Mouse (Mus musculus) hindbrain, embryonic 11.5 days (tissue): ENCODE measurements around the gene Lrpprc. TPM values are rescaled to one million over a fixed set of nuclear protein-coding genes. Genes with fewer than 3 reads are reported as not detected.

Source experiments
- ATAC-seq: fragments of 200-750 bp; cut with Nextera tagmentation; 2 replicates; pipeline ENCODE4 v1.8.0; 2017; ENCODE audit warnings: mild to moderate bottlenecking, moderate TSS enrichment, moderate library complexity; ENCODE audit not compliant: low FRiP score
- DNase-seq: peaks from one replicate; pipeline ENCODE4 v3.0.0-alpha.2; 2015; ENCODE audit warnings: low spot score
- H3K27ac ChIP-seq: fragments of 300-500 bp; sonication (generic); 2 replicates; pipeline ENCODE4 v1.5.1; 2014; ENCODE audit warnings: mild to moderate bottlenecking, low read depth, low read length
- H3K27me3 ChIP-seq: fragments of 300-500 bp; sonication (generic); 2 replicates; pipeline ENCODE4 v1.6.1; 2014; ENCODE audit warnings: mild to moderate bottlenecking, low read length, moderate library complexity, mixed read lengths; ENCODE audit not compliant: control insufficient read depth, insufficient read depth
- H3K36me3 ChIP-seq: fragments of 300-500 bp; sonication (generic); 2 replicates; pipeline ENCODE4 v1.6.1; 2014; ENCODE audit warnings: mild to moderate bottlenecking, low read length, moderate library complexity, mixed read lengths; ENCODE audit not compliant: control insufficient read depth, insufficient read depth
- H3K4me1 ChIP-seq: fragments of 300-500 bp; sonication (generic); replicated peaks from 2 replicates; pipeline ENCODE4 v1.6.1; 2014; ENCODE audit warnings: low read length, mixed read lengths; ENCODE audit not compliant: control insufficient read depth, insufficient read depth
- H3K4me2 ChIP-seq: fragments of 300-500 bp; sonication (generic); replicated peaks from 2 replicates; pipeline ENCODE4 v1.6.1; 2014; ENCODE audit warnings: mild to moderate bottlenecking, low read depth, low read length
- H3K4me3 ChIP-seq: fragments of 300-500 bp; sonication (generic); 2 replicates; pipeline ENCODE4 v1.5.1; 2014; ENCODE audit warnings: low read depth, low read length
- H3K9ac ChIP-seq: fragments of 300-500 bp; sonication (generic); 2 replicates; pipeline ENCODE4 v1.6.1; 2014; ENCODE audit warnings: low read depth, low read length
- H3K9me3 ChIP-seq: fragments of 300-500 bp; sonication (generic); 2 replicates; pipeline ENCODE4 v1.6.1; 2016; ENCODE audit warnings: low read length; ENCODE audit not compliant: control insufficient read depth
- WGBS: fragments of 180-500 bp; shearing (Covaris S2); extraction: QIAGEN DNeasy Blood & Tissue Kit; methylation state at CpG from one replicate; pipeline ENCODE4 v1.1.7; 2014; 5-methylcytosine and 5-hydroxymethylcytosine counted together
- polyA plus RNA-seq: library from polyadenylated mRNA; unstranded; fragments of >200 nt; fragmentation: Nextera tagmentation; extraction: Ambion mirVana; gene quantifications from 2 replicates; pipeline ENCODE4 v1.2.1, GENCODE M21; 2014

The Lrpprc gene
- polyA plus RNA-seq, 1 experiment from 2014 or later = 50.8 TPM

GRCm38 (mm10) chr17:84690111-84690510, 100.5 kb downstream of the Lrpprc start:
- no peaks in the 10 kb centered on the region for H3K27me3 ChIP-seq
- no peak overlapping the region for H3K9ac ChIP-seq
- ATAC-seq (no peak), DNase-seq (no peak)
- H3K4me2 ChIP-seq = no peak overlapping the region
- H3K36me3 ChIP-seq = no peaks in the 10 kb centered on the region
- 83% methylated on average over 5 of the region's 5 CpGs for WGBS
- no peaks in the 10 kb centered on the region for H3K4me1 ChIP-seq
- no peak overlapping the region for H3K4me3 ChIP-seq
- H3K9me3 ChIP-seq = no peaks in the 10 kb centered on the region
- no peak overlapping the region for H3K27ac ChIP-seq

GRCm38 (mm10) chr17:84689316-84689715, 101.3 kb downstream of the Lrpprc start:
- WGBS = 86% methylated on average over 5 of the region's 5 CpGs
- H3K4me2 ChIP-seq = no peak overlapping the region
- H3K27ac ChIP-seq = no peak overlapping the region
- no peaks in the 10 kb centered on the region for H3K27me3 ChIP-seq
- DNase-seq (no peak), ATAC-seq (no peak)
- H3K4me3 ChIP-seq = no peak overlapping the region
- H3K9me3 ChIP-seq = no peaks in the 10 kb centered on the region
- no peaks in the 10 kb centered on the region for H3K36me3 ChIP-seq
- H3K9ac ChIP-seq = no peak overlapping the region
- no peaks in the 10 kb centered on the region for H3K4me1 ChIP-seq

GRCm38 (mm10) chr17:84688834-84689233, 101.8 kb downstream of the Lrpprc start:
- no peak overlapping the region for H3K27ac ChIP-seq
- WGBS = 87% methylated on average over 11 of the region's 11 CpGs
- H3K4me3 ChIP-seq = no peak overlapping the region
- no peaks in the 10 kb centered on the region for H3K9me3 ChIP-seq
- H3K27me3 ChIP-seq = no peaks in the 10 kb centered on the region
- no peaks in the 10 kb centered on the region for H3K4me1 ChIP-seq
- ATAC-seq (no peak), DNase-seq (no peak)
- no peaks in the 10 kb centered on the region for H3K36me3 ChIP-seq
- H3K9ac ChIP-seq = no peak overlapping the region
- no peak overlapping the region for H3K4me2 ChIP-seq

GRCm38 (mm10) chr17:84687994-84688393, 102.6 kb downstream of the Lrpprc start:
- Histone ChIP-seq H3K36me3 (no peaks in the 10 kb centered on the region), H3K4me1 (no peaks in the 10 kb centered on the region), H3K9ac (no peak overlapping the region), H3K4me3 (no peak overlapping the region), H3K27me3 (no peaks in the 10 kb centered on the region), H3K4me2 (no peak overlapping the region), H3K27ac (no peak overlapping the region), H3K9me3 (no peaks in the 10 kb centered on the region)
- no peak for ATAC-seq
- DNase-seq = no peak
- WGBS = 79% methylated on average over 5 of the region's 5 CpGs

GRCm38 (mm10) chr17:84685286-84685685, 105.3 kb downstream of the Lrpprc start:
- Histone ChIP-seq H3K4me2 (no peak overlapping the region), H3K4me1 (no peaks in the 10 kb centered on the region), H3K27me3 (no peaks in the 10 kb centered on the region), H3K4me3 (no peak overlapping the region), H3K27ac (no peak overlapping the region), H3K9ac (no peak overlapping the region), H3K9me3 (no peaks in the 10 kb centered on the region), H3K36me3 (no peaks in the 10 kb centered on the region)
- DNase-seq (no peak), ATAC-seq (no peak)
- WGBS = 88% methylated on average over 4 of the region's 4 CpGs

GRCm38 (mm10) chr17:84684284-84684683, 106.3 kb downstream of the Lrpprc start:
- no peaks in the 10 kb centered on the region for H3K27me3 ChIP-seq
- no peaks in the 10 kb centered on the region for H3K9me3 ChIP-seq
- H3K4me2 ChIP-seq = no peak overlapping the region
- ATAC-seq (no peak), DNase-seq (no peak)
- no peaks in the 10 kb centered on the region for H3K4me1 ChIP-seq
- WGBS = 52% methylated on average over 6 of the region's 6 CpGs
- no peak overlapping the region for H3K27ac ChIP-seq
- H3K9ac ChIP-seq = no peak overlapping the region
- no peak overlapping the region for H3K4me3 ChIP-seq
- H3K36me3 ChIP-seq = no peaks in the 10 kb centered on the region

GRCm38 (mm10) chr17:84682734-84683717, 107.6 kb downstream of the Lrpprc start, which contains the start of gene Abcg5:
Abcg5 (minus strand) TSS chr17:84683011.
- 73% methylated on average over 18 of the region's 18 CpGs for WGBS
- ATAC-seq = no peak

GRCm38 (mm10) chr17:84681670-84682069, 108.9 kb downstream of the Lrpprc start:
- H3K27ac ChIP-seq = no peak overlapping the region
- no peak overlapping the region for H3K4me3 ChIP-seq
- no peaks in the 10 kb centered on the region for H3K36me3 ChIP-seq
- 81% methylated on average over 3 of the region's 3 CpGs for WGBS
- DNase-seq = no peak
- H3K9me3 ChIP-seq = no peaks in the 10 kb centered on the region
- ATAC-seq = no peak
- no peaks in the 10 kb centered on the region for H3K27me3 ChIP-seq
- no peaks in the 10 kb centered on the region for H3K4me1 ChIP-seq
- no peak overlapping the region for H3K4me2 ChIP-seq
- no peak overlapping the region for H3K9ac ChIP-seq

More at GRCm38 (mm10) chr17:84682734-84683717, 107.6 kb downstream of the Lrpprc start, which contains the start of gene Abcg5:
- Histone ChIP-seq H3K9ac (no peak within 1 kb of the TSS), H3K4me2 (no peak within 1 kb of the TSS), H3K4me3 (no peak within 1 kb of the TSS), H3K27ac (no peak within 1 kb of the TSS), H3K36me3 (no peaks in the 10 kb centered on the region), H3K27me3 (no peaks in the 10 kb centered on the region), H3K9me3 (no peaks in the 10 kb centered on the region), H3K4me1 (no peaks in the 10 kb centered on the region)
- DNase-seq = no peak

GRCm38 (mm10) chr17:84677595-84677994, 113.0 kb downstream of the Lrpprc start:
- 91% methylated on average over 11 of the region's 11 CpGs for WGBS

More at GRCm38 (mm10) chr17:84677595-84677994, 113.0 kb downstream of the Lrpprc start:
- no peaks in the 10 kb centered on the region for H3K9me3 ChIP-seq
- ATAC-seq (no peak), DNase-seq (no peak)
- no peaks in the 10 kb centered on the region for H3K4me1 ChIP-seq
- H3K36me3 ChIP-seq = no peaks in the 10 kb centered on the region
- H3K27ac ChIP-seq = no peak overlapping the region
- H3K4me3 ChIP-seq = no peak overlapping the region
- H3K27me3 ChIP-seq = peaks cover 2% of the 10 kb centered on the region; the same call in 1 of the 2 replicates
- no peak overlapping the region for H3K4me2 ChIP-seq
- no peak overlapping the region for H3K9ac ChIP-seq
